Mouse (Mus musculus) embryo, embryonic 11 days (tissue): ENCODE measurements around the gene Idua.
"Not testable (repeated sequence)": the region's sequence is repeated elsewhere in the genome, so short reads cannot be mapped to it uniquely, and the experiment has no call there.

ENCODE experiments used
- DNase-seq: peaks from one replicate; pipeline ENCODE4 v3.0.0-alpha.2; 2015

Idua gene

DNA sequence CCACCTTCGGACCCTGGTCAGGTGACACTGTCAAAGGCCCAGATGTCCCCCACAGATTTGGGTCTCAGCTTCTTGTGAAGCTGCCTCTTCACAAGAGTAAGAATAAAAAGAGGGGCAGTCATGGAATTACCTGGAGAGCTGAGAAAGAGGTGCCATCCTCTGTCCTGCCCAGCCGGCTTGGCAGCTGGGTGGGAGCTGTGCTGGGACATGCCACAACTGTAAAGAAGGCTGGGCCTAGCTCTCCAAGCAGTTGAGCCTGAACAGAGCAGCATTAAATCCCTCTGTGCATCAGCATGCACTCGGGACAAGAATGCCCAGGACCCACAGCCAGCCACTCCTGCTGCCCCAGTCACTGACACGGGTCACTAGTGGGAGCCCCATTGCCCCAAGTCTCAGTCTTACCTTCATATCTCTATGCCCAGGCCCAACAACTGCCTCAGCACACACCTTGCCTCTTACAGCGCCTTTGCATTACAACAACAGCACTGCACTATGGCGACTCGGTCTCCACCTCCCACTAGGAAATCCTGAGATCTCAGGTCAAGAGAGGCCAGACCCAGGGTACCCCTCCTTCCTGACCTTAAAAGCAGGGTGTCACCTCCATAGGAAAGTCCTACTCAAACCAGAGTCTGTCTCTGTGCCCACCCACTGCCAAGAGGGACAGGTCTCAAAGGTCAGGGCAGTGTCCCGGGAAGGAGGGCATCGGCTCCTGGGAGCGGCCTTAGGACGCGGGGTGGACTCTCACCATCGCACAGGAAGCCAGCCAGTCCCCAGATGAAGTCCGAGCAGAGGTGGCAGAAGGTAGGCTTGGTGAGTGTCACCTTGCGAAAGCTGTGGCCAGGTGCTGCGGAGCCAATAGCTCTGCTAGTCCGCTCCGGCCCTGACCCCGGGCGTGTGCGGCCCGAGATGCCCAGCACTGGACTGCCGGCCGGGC, at the start of gene Idua:
Idua (plus strand) TSS at position 634 of the 934 bp plus-strand sequence.
- DNase-seq, result no peak

DNA sequence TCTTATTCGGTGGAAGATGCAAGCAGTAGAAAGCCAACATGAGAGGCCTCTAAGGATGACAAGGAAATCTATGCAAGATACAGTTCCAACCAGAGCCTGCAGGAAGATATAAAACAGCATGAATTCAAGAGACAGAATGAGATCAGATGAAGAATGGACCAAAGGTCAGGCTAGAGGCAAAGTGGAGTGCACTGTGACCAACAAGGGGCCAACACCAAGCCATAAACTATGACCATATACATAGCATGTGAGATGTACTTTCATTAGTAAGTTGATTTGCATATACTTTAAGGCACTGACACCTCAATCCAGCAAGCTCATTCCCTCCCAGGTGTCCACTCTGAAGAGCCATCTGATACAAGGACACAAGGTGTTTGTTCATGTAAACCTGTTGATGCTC, 49.7 kb upstream of the Idua start:
- no peak for DNase-seq

DNA sequence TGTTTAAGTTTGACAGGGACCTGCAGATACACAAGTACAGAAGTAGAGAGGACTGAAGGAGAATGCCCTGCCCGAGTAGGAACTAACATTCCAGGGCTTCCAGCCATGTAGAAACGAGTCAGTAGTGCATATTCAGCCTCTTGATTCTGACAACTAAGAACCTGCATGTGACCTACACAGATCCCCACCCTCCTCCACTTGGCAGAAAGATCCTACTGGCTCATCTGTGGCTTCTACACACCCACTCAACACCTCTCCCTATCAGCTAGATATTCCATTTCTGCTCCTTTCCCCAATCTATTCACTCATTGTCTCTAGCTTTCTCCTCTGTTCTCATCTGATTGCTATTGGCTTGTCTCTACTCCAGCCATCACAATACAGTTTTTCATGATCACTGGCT, 38.3 kb upstream of the Idua start:
- no peak for DNase-seq

DNA sequence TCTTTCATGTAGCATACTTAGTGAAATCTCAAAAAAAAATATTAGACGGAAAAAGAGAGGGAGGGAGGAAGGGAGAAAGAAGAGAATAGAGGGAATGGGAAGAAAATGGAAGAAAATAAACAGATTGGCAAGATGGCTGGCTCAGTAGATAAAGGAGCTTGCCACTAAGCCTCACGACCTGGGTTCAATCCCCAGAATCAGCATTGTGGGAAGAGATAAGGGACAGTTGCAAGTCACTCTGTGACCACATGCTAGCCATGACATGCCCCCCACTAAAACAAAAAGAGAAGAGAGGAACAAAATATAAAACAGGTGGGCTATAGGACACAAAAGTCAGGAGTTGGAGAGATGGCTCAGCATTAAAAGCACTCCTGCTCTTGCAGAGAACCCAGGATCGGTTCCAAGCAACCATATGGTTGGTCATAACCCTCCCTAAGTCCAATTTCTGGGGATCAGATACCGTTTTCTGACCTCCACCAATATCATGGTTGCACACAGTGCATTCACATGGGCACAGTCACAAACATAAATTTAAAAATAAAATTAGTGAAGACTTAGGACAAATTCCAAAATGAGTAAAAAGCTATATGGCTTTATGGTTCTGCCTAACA, 34.0 kb upstream of the Idua start:
- DNase-seq, result no peak

- DNase-seq, result no peak
Measured at GRCm38 (mm10) chr5:108628891-108629633, 31.1 kb upstream of the Idua start.

DNA sequence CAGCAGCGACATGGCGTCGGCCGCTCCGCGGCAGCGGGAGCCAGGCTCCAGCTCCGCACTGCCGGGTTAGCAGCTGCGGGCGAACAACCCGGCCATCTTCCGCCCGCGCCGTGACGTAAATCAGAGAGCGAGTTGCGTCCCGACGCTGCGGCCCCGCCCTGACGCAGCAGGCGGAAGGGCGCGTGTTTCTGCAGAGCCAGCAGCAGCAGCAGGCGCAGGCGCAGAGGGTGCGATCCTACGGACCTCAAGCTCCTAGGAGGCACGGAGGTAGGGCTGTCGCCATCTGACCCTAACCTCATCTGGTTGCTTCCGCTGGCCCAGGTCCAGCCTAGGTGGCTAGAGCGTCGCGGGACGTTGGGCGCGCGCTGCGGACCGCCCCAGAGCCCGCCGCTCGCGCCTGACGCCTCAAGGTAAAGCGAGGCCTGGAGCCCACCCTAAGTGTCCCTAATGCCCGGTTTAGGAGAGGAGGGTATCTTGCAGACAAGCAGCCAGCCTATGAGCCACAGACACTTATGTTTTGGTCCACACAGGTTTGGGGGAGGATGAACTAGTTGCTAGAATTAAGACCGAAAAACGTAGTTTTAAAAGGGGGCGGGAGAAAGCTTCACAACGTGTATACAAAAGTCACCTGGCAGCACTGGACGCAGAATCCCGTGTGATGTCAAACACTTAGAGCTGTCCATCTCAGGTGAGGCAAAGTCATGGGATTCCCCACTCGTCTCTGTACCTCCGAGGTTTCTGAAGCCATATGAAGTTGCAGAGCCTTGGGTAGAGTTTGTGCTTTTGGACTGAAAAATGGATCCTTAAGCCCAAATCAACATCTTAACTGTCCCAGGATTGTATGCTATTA, 30.3 kb upstream of the Idua start, which contains the start of the genes Gak and Tmem175:
Gak (minus strand) TSS at position 122 of the 850 bp plus-strand sequence.
Tmem175 (plus strand) TSS at position 137 of the 850 bp plus-strand sequence.
- DNase-seq, result peak; percentile 98

DNA sequence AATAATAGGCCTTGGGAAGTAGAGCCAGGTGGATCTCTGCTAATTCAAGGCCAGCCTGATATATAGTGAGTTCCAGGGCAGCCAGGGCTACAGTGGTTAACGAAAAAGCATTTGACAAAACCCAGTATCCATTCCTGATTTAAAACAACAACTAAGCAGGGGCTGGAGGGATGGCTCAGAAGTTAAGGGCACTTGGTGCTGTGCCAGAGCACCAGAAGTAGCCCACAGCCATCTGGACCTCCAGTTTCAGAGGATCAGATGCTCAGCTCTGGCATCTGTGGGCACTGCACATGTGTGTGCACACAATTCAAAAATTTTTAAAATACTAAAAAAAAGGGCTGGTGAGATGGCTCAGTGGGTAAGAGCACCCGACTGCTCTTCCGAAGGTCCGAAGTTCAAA, 26.5 kb upstream of the Idua start:
- DNase-seq, result no peak

DNA sequence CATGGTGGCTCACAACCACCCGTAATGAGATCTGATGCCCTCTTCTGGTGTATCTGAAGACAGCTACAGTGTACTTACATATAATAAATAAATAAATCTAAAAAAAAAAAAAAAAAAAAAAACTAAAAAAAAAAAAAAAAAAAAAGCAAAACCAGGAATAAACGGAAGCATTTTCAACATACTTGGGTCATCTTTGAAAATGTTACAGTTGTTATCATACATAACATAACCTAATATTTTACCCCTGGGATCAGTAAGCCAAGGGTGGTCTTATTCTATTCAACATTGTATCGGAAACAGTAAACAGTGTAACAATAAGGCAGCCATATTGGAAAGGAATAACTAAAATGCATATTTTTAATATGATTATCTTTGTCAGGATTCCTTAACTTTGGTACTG, 26.0 kb upstream of the Idua start:
- DNase-seq, result not testable (repeated sequence)

DNA sequence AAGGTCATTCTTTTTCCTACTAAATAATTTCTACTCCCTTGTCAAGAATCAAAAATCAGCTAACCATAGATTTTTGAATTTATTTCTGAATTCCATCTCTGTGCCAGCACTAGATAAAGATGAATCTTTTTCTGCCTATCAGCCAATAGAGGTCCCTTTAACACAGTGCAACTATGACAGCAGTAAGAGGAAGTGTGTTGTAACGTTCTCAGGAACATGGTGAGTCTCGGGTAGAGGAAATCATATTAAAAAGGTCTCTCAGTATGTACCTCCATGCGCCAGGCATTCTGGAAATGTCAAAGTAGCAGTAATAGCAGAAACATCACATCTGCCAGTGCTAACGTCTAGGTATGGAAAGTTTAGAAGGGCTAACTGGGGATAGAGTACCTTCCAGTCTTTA, 24.0 kb upstream of the Idua start:
- no peak for DNase-seq

- no peak for DNase-seq
Measured at GRCm38 (mm10) chr5:108643674-108644073, 16.5 kb upstream of the Idua start.

- no peak for DNase-seq
Measured at GRCm38 (mm10) chr5:108645651-108646342, 14.3 kb upstream of the Idua start.

DNA sequence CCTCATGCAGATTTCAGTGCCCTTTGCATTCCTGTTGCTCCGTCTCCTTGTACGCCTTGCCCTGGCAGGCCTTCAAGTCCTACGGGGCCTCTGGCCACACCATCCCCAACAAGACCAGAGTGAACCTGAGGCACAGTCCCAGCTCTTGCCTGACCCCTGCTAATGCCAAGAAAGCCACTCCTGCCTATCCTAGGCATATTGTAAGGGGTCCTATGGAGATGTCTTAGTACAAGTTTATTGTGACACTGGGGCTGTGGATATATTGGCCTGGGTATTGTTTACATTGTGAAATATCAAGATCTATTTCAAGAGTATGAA, 13.8 kb upstream of the Idua start:
- no peak for DNase-seq

DNA sequence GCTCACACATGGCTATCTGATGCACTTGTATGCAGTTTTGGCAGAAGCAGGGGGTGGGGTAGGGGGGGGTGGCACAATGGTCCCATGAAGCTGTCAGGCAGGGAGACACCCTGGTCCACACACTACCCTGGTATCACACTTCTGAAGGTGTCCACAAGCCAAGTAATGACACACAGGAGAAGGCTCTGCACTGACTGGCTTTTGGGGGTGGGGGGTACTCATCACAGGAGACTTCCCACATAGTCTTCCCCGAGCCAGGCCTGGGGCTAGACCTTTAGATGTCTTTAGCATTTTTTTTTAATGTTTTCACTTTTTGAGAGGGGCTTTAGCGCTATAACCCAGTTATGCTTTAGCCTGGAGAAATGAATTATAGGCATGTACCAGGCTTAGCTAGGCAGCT, 12.8 kb upstream of the Idua start:
- DNase-seq, result no peak

- no peak for DNase-seq
Measured at GRCm38 (mm10) chr5:108647820-108648465, 12.2 kb upstream of the Idua start.

DNA sequence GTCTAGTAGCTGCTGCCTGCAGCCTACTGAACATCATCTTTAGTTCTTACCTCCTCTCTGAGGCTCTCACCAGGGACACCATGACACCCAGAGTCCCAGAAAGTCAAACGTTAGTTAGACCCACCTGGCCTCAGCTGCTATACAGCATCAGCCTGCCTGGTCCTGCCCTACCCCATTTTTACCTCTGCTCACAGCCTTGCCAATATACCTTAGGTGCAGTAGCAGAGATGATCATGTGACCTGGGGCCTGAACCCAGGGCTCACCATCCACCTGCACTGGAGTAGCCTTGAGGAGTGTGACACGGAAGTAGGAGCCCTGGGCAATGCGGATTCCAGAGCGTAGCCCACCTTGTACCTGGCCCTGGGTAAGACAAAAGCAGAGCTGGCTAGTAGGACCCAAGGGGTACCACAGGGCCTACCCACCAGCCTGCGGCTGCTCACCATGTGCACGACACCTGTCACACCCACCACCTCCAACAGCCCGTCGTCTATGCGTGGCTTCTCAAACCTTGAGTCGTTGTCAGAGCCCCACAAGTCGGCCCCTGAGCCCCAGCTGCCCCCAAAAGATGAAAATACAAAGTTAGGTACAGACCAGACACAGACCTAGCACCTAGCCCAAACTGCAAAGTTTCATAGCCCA, 11.1 kb upstream of the Idua start:
- no peak for DNase-seq

DNA sequence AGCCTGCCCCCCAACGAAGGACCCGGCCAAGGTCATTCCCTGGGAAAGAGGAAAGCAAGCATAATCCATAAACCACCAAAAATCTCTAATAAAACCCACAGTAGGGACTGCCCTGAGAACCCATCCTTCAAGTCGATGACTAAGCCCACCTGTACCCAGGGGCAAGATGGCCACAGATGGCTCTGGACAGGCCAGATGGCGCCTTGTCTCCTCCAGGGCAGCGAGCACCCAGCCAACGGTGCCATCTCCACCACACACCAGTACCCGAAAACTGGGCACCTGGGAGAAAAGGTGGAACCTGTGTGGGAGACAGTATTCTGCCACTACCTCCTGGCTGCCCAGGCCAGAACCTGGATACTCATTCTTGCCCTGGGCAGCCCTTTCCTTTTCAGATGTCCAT, 9.8 kb upstream of the Idua start:
- DNase-seq, result no peak

- DNase-seq, result no peak
Measured at GRCm38 (mm10) chr5:108651136-108651720, 8.9 kb upstream of the Idua start.

- DNase-seq, result peak; percentile 78
Measured at GRCm38 (mm10) chr5:108651823-108652222, 8.3 kb upstream of the Idua start.

- DNase-seq, result no peak
Measured at GRCm38 (mm10) chr5:108653341-108653740, 6.8 kb upstream of the Idua start.

DNA sequence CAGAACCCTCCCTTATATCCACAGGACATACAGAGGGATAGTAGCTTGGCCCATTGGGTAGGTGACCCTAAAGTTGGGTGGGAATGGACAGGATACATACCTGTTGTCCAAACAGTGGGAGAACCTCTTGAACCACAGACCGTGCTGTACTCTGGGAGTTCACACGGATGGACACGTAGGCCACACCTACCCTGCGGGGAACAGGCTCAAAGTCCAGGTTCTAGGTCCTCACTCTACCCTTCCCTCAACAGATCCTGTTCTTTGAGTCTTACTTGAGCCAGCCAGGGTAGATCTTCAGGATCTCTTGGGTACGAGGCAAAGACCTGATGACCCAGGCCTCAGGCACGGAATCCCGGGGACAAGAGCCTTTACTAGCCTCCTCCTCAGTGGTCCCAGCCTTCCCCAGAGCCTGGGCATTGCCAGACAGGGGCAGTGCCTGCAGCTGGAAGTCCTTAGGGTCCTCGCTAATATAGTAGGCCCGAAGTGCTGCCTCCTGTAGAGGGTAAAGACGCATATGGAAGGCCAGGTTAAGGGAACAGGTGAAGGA, 5.6 kb upstream of the Idua start:
- DNase-seq, result no peak
